Mouse (Mus musculus): Measurements from ENCODE around the gene Mastl. TPM values are rescaled to one million over a fixed set of nuclear protein-coding genes. Genes with fewer than 3 reads are reported as not detected.
A peak's percentile ranks its signal among the peaks of the same experiment; 100 is the strongest.

Mastl gene
- total RNA-seq, 1 experiment: 30.7 TPM

DNA sequence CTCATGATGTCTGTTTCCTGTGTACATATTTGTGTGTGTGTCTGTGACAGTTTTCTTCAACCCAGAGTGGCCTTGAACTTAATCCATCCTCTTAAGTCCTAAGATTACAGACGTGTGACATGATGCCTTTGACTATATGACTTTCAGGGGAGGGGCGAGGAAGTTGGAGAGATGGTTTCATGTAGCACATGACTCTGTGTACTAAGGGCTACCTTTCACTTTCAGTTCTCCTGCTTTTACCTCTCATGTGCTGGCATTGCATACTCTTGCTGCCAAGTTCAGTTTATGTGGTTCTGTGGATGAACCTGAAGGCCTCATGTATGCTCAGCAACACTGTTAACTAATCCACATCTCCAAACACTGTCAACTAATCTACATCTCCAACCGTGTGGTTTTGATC, 16.5 kb upstream of the Mastl start:
- peaks cover 9% of the 10 kb centered on the region; the same call in 1 of the 2 replicates for H3K36me3 ChIP-seq (ENCODE audit: control insufficient read depth, insufficient read depth, low read length, poor library complexity, severe bottlenecking)
- H3K9me3 ChIP-seq (ENCODE audit: control insufficient read depth, insufficient read depth, low read depth, low read length): no peaks in the 10 kb centered on the region
- H3K9ac ChIP-seq (ENCODE audit: insufficient read depth, low read depth, low read length, poor library complexity, severe bottlenecking): no peak overlapping the region
- no peak overlapping the region for H3K4me3 ChIP-seq (ENCODE audit: insufficient read depth in 1 of 2, low read depth in 1 of 2, low read length in 2 of 2, poor library complexity in 1 of 2, severe bottlenecking in 1 of 2)
- DNase-seq (ENCODE audit: low read depth, low spot score): no peak
- H3K27ac ChIP-seq (ENCODE audit: insufficient read depth, low read depth, low read length, poor library complexity, severe bottlenecking): no peak overlapping the region
- TF ChIP-seq HCFC1 (IDR thresholded peaks at IDR 0.05; ENCODE audit: borderline replicate concordance, insufficient read depth, low read length) (no peak), ZNF384 (IDR thresholded peaks at IDR 0.05; ENCODE audit: low read depth, low read length) (no peak), CHD2 (IDR thresholded peaks at IDR 0.05; ENCODE audit: low read depth, low read length) (no peak), ZC3H11A (IDR thresholded peaks at IDR 0.05; ENCODE audit: borderline replicate concordance, low read depth, low read length) (no peak), MAFK (IDR thresholded peaks at IDR 0.05; ENCODE audit: insufficient read depth, low read depth, low read length) (no peak)
- in situ Hi-C loops (cut with MboI; ENCODE audit: low sequenced_read_pairs in 2 of 2, unreplicated experiment in 2 of 2): no loop called here
- no peaks in the 10 kb centered on the region for H3K4me1 ChIP-seq (ENCODE audit: control insufficient read depth in 2 of 2, insufficient read depth in 2 of 2, low read length in 2 of 2, poor library complexity in 1 of 2)

DNA sequence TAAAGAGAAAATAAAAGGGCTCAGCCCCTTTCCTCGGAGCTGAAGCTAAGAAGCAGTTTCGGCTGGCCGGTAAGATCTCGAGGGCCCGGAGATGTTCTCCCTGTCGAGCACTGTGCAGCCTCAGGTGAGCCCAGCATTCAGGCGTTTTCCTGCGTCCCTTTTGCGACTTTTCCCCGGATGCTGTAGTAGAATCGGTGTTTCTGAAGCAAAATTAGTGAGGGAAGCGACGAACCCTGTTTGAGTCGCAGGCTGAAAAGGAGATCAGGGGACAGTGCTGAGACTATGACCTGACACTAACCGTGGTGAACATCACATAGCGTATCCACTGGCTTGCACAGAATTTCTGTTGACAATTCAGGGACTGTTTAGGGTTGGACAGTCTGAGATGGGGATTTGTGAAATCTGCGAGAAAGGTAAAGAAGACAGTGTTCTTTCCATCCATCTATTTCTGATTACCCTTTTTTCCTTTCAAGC, 821 bp upstream of the Mastl start:
- H3K4me1 ChIP-seq (ENCODE audit: control insufficient read depth in 2 of 2, insufficient read depth in 2 of 2, low read length in 2 of 2, poor library complexity in 1 of 2): peaks cover 3 to 5% of the 10 kb centered on the region in 2 experiments; a peak in 2 of 4 replicates
- no peak for DNase-seq (ENCODE audit: low read depth, low spot score)
- H3K4me3 ChIP-seq (ENCODE audit: insufficient read depth in 1 of 2, low read depth in 1 of 2, low read length in 2 of 2, poor library complexity in 1 of 2, severe bottlenecking in 1 of 2): peak overlapping the region; percentile 74 to 98
- in situ Hi-C loops (cut with MboI; ENCODE audit: low sequenced_read_pairs in 2 of 2, unreplicated experiment in 2 of 2): no loop called here
- no peaks in the 10 kb centered on the region; the same call in 1 of the 2 replicates for H3K36me3 ChIP-seq (ENCODE audit: control insufficient read depth, insufficient read depth, low read length, poor library complexity, severe bottlenecking)
- peak overlapping the region; percentile 93 for H3K9ac ChIP-seq (ENCODE audit: insufficient read depth, low read depth, low read length, poor library complexity, severe bottlenecking)
- peak overlapping the region; percentile 86 for H3K27ac ChIP-seq (ENCODE audit: insufficient read depth, low read depth, low read length, poor library complexity, severe bottlenecking)
- no peaks in the 10 kb centered on the region for H3K9me3 ChIP-seq (ENCODE audit: control insufficient read depth, insufficient read depth, low read depth, low read length)
- TF ChIP-seq ZNF384 (IDR thresholded peaks at IDR 0.05; ENCODE audit: low read depth, low read length): no peak
- TF ChIP-seq ZC3H11A (IDR thresholded peaks at IDR 0.05; ENCODE audit: borderline replicate concordance, low read depth, low read length): no peak
- no peak for TF ChIP-seq CHD2 (IDR thresholded peaks at IDR 0.05; ENCODE audit: low read depth, low read length)
- TF ChIP-seq MAFK (IDR thresholded peaks at IDR 0.05; ENCODE audit: insufficient read depth, low read depth, low read length): no peak
- TF ChIP-seq HCFC1 (IDR thresholded peaks at IDR 0.05; ENCODE audit: borderline replicate concordance, insufficient read depth, low read length): no peak

DNA sequence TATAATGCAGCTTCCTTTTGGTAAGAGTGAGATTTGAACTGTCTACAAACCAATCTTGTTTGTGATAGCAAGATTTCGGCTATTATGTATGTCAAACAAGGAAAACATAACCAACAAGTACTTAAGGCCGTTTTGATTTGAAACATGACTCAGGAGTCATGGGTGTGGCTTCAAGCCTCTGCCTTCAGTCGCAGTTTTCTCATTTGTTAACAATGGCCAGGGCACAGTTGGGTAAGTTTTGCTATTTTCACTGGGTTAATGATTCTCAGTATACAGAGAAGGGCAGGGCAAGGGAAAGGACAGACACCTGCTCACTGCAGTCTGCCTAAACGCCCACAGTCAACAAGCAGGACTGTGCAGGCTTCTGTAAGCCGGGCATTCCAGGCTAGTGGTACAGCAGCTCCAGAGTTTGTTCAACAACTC, 614 bp downstream of the Mastl start:
- peak overlapping the region; percentile 54 for H3K27ac ChIP-seq (ENCODE audit: insufficient read depth, low read depth, low read length, poor library complexity, severe bottlenecking)
- DNase-seq (ENCODE audit: low read depth, low spot score): peak; percentile 15
- TF ChIP-seq HCFC1 (IDR thresholded peaks at IDR 0.05; ENCODE audit: borderline replicate concordance, insufficient read depth, low read length) (no peak), MAFK (IDR thresholded peaks at IDR 0.05; ENCODE audit: insufficient read depth, low read depth, low read length) (no peak), CHD2 (IDR thresholded peaks at IDR 0.05; ENCODE audit: low read depth, low read length) (no peak), ZNF384 (IDR thresholded peaks at IDR 0.05; ENCODE audit: low read depth, low read length) (no peak), ZC3H11A (IDR thresholded peaks at IDR 0.05; ENCODE audit: borderline replicate concordance, low read depth, low read length) (no peak)
- H3K9ac ChIP-seq (ENCODE audit: insufficient read depth, low read depth, low read length, poor library complexity, severe bottlenecking): peak overlapping the region; percentile 80
- no peaks in the 10 kb centered on the region for H3K9me3 ChIP-seq (ENCODE audit: control insufficient read depth, insufficient read depth, low read depth, low read length)
- in situ Hi-C loops (cut with MboI; ENCODE audit: low sequenced_read_pairs in 2 of 2, unreplicated experiment in 2 of 2): no loop called here
- peak overlapping the region; percentile 74 to 98 for H3K4me3 ChIP-seq (ENCODE audit: insufficient read depth in 1 of 2, low read depth in 1 of 2, low read length in 2 of 2, poor library complexity in 1 of 2, severe bottlenecking in 1 of 2)
- H3K36me3 ChIP-seq (ENCODE audit: control insufficient read depth, insufficient read depth, low read length, poor library complexity, severe bottlenecking): peaks cover 2% of the 10 kb centered on the region; the same call in 1 of the 2 replicates
- peaks cover 3 to 5% of the 10 kb centered on the region in 2 experiments; a peak in 2 of 4 replicates for H3K4me1 ChIP-seq (ENCODE audit: control insufficient read depth in 2 of 2, insufficient read depth in 2 of 2, low read length in 2 of 2, poor library complexity in 1 of 2)

DNA sequence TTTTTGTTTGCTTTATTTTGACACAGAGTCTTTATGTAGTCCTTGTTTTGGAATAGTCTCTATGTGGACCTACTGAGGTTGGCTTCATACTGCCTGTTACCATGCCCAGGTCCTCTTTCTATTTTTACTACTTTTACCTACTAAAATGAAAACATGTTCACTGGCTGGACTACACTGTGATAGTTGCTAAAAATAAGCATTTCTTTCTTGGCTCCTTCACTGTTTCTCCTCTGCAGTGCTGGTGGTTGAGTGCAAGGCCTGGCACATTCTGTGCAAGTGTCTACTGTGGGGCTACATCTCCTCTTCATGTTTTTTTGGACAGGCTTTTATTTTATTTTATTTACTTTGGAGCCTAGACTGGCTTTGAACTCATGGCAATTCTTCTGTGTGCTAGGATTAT, 36.3 kb downstream of the Mastl start:
- in situ Hi-C loops (cut with MboI; ENCODE audit: low sequenced_read_pairs in 2 of 2, unreplicated experiment in 2 of 2): no loop called here
- H3K4me1 ChIP-seq (ENCODE audit: control insufficient read depth in 2 of 2, insufficient read depth in 2 of 2, low read length in 2 of 2, poor library complexity in 1 of 2): no peaks in the 10 kb centered on the region
- TF ChIP-seq CHD2 (IDR thresholded peaks at IDR 0.05; ENCODE audit: low read depth, low read length) (no peak), HCFC1 (IDR thresholded peaks at IDR 0.05; ENCODE audit: borderline replicate concordance, insufficient read depth, low read length) (no peak), MAFK (IDR thresholded peaks at IDR 0.05; ENCODE audit: insufficient read depth, low read depth, low read length) (no peak), ZC3H11A (IDR thresholded peaks at IDR 0.05; ENCODE audit: borderline replicate concordance, low read depth, low read length) (no peak)
- no peak for DNase-seq (ENCODE audit: low read depth, low spot score)
- H3K9me3 ChIP-seq (ENCODE audit: control insufficient read depth, insufficient read depth, low read depth, low read length): no peaks in the 10 kb centered on the region
- H3K4me3 ChIP-seq (ENCODE audit: insufficient read depth in 1 of 2, low read depth in 1 of 2, low read length in 2 of 2, poor library complexity in 1 of 2, severe bottlenecking in 1 of 2): no peak overlapping the region
- no peak overlapping the region for H3K27ac ChIP-seq (ENCODE audit: insufficient read depth, low read depth, low read length, poor library complexity, severe bottlenecking)
- H3K36me3 ChIP-seq (ENCODE audit: control insufficient read depth, insufficient read depth, low read length, poor library complexity, severe bottlenecking): peaks cover 5% of the 10 kb centered on the region
- no peak overlapping the region for H3K9ac ChIP-seq (ENCODE audit: insufficient read depth, low read depth, low read length, poor library complexity, severe bottlenecking)

Measured in ES-E14 (cell line).